Mouse (Mus musculus) limb, embryonic 13.5 days (tissue): ENCODE results near the gene Mtfmt. TPM values are rescaled to one million over a fixed set of nuclear protein-coding genes. Genes with fewer than 3 reads are reported as not detected.

ENCODE experiments used
- ATAC-seq: fragments of 200-750 bp; cut with Nextera tagmentation; 2 replicates; pipeline ENCODE4 v1.8.0; 2017; ENCODE audit warnings: low read depth, moderate number of reproducible peaks, moderate TSS enrichment; ENCODE audit not compliant: low FRiP score
- H3K27ac ChIP-seq: fragments of 300-500 bp; sonication (generic); 2 replicates; pipeline ENCODE4 v1.5.1; 2015; ENCODE audit warnings: inconsistent platforms, mild to moderate bottlenecking, moderate library complexity
- H3K27me3 ChIP-seq: fragments of 300-500 bp; sonication (generic); 2 replicates; pipeline ENCODE4 v1.6.1; 2015; ENCODE audit warnings: mild to moderate bottlenecking, inconsistent platforms
- H3K36me3 ChIP-seq: fragments of 300-500 bp; sonication (generic); 2 replicates; pipeline ENCODE4 v1.6.1; 2015; ENCODE audit warnings: inconsistent platforms, mild to moderate bottlenecking, moderate library complexity
- H3K4me1 ChIP-seq: fragments of 300-500 bp; sonication (generic); 2 replicates; pipeline ENCODE4 v1.6.1; 2015; ENCODE audit warnings: inconsistent platforms
- H3K4me2 ChIP-seq: fragments of 300-500 bp; sonication (generic); replicated peaks from 2 replicates; pipeline ENCODE4 v1.6.1; 2015; ENCODE audit warnings: inconsistent platforms, mild to moderate bottlenecking, moderate library complexity
- H3K4me3 ChIP-seq: fragments of 300-500 bp; sonication (generic); 2 replicates; pipeline ENCODE4 v1.5.1; 2015; ENCODE audit warnings: moderate library complexity, mild to moderate bottlenecking, inconsistent platforms
- H3K9ac ChIP-seq: fragments of 300-500 bp; sonication (generic); 2 replicates; pipeline ENCODE4 v1.6.1; 2015; ENCODE audit warnings: mild to moderate bottlenecking, inconsistent platforms
- H3K9me3 ChIP-seq: fragments of 300-500 bp; sonication (generic); 2 replicates; pipeline ENCODE4 v1.6.1; 2016; ENCODE audit warnings: inconsistent platforms
- WGBS: fragments of 180-500 bp; shearing (Covaris S2); methylation state at CpG from one replicate; pipeline ENCODE4 v1.1.7; 2015; 5-methylcytosine and 5-hydroxymethylcytosine counted together
- polyA plus RNA-seq: library from polyadenylated mRNA; unstranded; fragments of >200 nt; fragmentation: Nextera tagmentation; extraction: Ambion mirVana; gene quantifications from 2 replicates; pipeline ENCODE4 v1.2.1, GENCODE M21; 2015

Gene Mtfmt
- 24.2 and 25.2 TPM in 2 replicates for polyA plus RNA-seq

- Histone ChIP-seq H3K27ac (no peak within 1 kb of the TSS), H3K4me3 (peak within 1 kb of the TSS; percentile 96), H3K36me3 (peaks cover 20% of the 10 kb centered on the region), H3K4me1 (peaks cover 5% of the 10 kb centered on the region), H3K27me3 (no peaks in the 10 kb centered on the region), H3K9ac (peak within 1 kb of the TSS; percentile 90), H3K4me2 (peak within 1 kb of the TSS; percentile 71), H3K9me3 (no peaks in the 10 kb centered on the region)
- ATAC-seq: peak; percentile 91
- under 1% methylated on average over 54 of the region's 54 CpGs for WGBS
Observed at GRCm38 (mm10) chr9:65435671-65436301, at the start of gene Mtfmt. Mtfmt (plus strand) TSS chr9:65435782.

GRCm38 (mm10) chr9:65386373-65387140 is 49.0 kb upstream of the Mtfmt start:
- H3K9ac ChIP-seq: no peak overlapping the region
- ATAC-seq: no peak
- no peak overlapping the region for H3K27ac ChIP-seq
- peaks cover 35% of the 10 kb centered on the region for H3K27me3 ChIP-seq
- H3K9me3 ChIP-seq: no peaks in the 10 kb centered on the region
- no peak overlapping the region for H3K4me3 ChIP-seq
- H3K4me2 ChIP-seq: no peak overlapping the region
- H3K4me1 ChIP-seq: peaks cover 8% of the 10 kb centered on the region
- no peaks in the 10 kb centered on the region for H3K36me3 ChIP-seq
- 14% methylated on average over 8 of the region's 8 CpGs for WGBS

- Histone ChIP-seq H3K36me3 (no peaks in the 10 kb centered on the region), H3K4me1 (peaks cover 10% of the 10 kb centered on the region), H3K9me3 (no peaks in the 10 kb centered on the region), H3K4me2 (peak overlapping the region; percentile 70), H3K27ac (no peak overlapping the region), H3K9ac (peak overlapping the region; percentile 66), H3K4me3 (peak overlapping the region; percentile 52), H3K27me3 (peaks cover 55% of the 10 kb centered on the region)
- ATAC-seq: peak; percentile 60; the same call in 1 of the 2 replicates
- WGBS: 18% methylated on average over 84 of the region's 96 CpGs
Observed at GRCm38 (mm10) chr9:65390752-65391612, 44.6 kb upstream of the Mtfmt start.

GRCm38 (mm10) chr9:65391613-65391964 is 44.0 kb upstream of the Mtfmt start, which contains the start of gene Kbtbd13:
Kbtbd13 (minus strand) TSS chr9:65391652.
- Histone ChIP-seq H3K9me3 (no peaks in the 10 kb centered on the region), H3K9ac (peak within 1 kb of the TSS; percentile 66), H3K27me3 (peaks cover 55% of the 10 kb centered on the region), H3K36me3 (no peaks in the 10 kb centered on the region), H3K27ac (no peak within 1 kb of the TSS), H3K4me1 (peaks cover 10% of the 10 kb centered on the region), H3K4me2 (peak within 1 kb of the TSS; percentile 70), H3K4me3 (peak within 1 kb of the TSS; percentile 52)
- WGBS: 28% methylated on average over 8 of the region's 8 CpGs
- no peak for ATAC-seq

- ATAC-seq: no peak
- WGBS: 31% methylated on average over 6 of the region's 6 CpGs
- Histone ChIP-seq H3K4me3 (no peak overlapping the region), H3K9me3 (no peaks in the 10 kb centered on the region), H3K36me3 (no peaks in the 10 kb centered on the region), H3K9ac (no peak overlapping the region), H3K4me1 (peaks cover 10% of the 10 kb centered on the region), H3K27me3 (peaks cover 55% of the 10 kb centered on the region), H3K27ac (no peak overlapping the region), H3K4me2 (no peak overlapping the region)
Observed at GRCm38 (mm10) chr9:65392638-65393364, 42.8 kb upstream of the Mtfmt start.

GRCm38 (mm10) chr9:65393606-65394005 is 42.0 kb upstream of the Mtfmt start:
- peaks cover 50% of the 10 kb centered on the region for H3K27me3 ChIP-seq
- H3K36me3 ChIP-seq: no peaks in the 10 kb centered on the region
- no peak overlapping the region for H3K4me3 ChIP-seq
- H3K4me1 ChIP-seq: peaks cover 15% of the 10 kb centered on the region
- no peak overlapping the region for H3K4me2 ChIP-seq
- WGBS: 57% methylated on average over 2 of the region's 2 CpGs
- no peak overlapping the region for H3K9ac ChIP-seq
- H3K9me3 ChIP-seq: no peaks in the 10 kb centered on the region
- ATAC-seq: no peak
- no peak overlapping the region for H3K27ac ChIP-seq

- Histone ChIP-seq H3K27me3 (peaks cover 42% of the 10 kb centered on the region), H3K9me3 (no peaks in the 10 kb centered on the region), H3K4me1 (peaks cover 22% of the 10 kb centered on the region), H3K36me3 (no peaks in the 10 kb centered on the region), H3K27ac (no peak overlapping the region), H3K4me2 (no peak overlapping the region), H3K4me3 (no peak overlapping the region), H3K9ac (no peak overlapping the region)
- ATAC-seq: no peak
- WGBS: 54% methylated on average over 2 of the region's 2 CpGs
Observed at GRCm38 (mm10) chr9:65394360-65394759, 41.2 kb upstream of the Mtfmt start.

GRCm38 (mm10) chr9:65398279-65398678 is 37.3 kb upstream of the Mtfmt start, which contains the start of gene Rasl12:
Rasl12 (plus strand) TSS chr9:65398506.
- H3K27me3 ChIP-seq: peaks cover 4% of the 10 kb centered on the region
- peaks cover 11% of the 10 kb centered on the region for H3K4me1 ChIP-seq
- ATAC-seq: peak; percentile 89
- no peaks in the 10 kb centered on the region for H3K9me3 ChIP-seq
- no peak within 1 kb of the TSS for H3K27ac ChIP-seq
- peak within 1 kb of the TSS; percentile 72 for H3K9ac ChIP-seq
- H3K4me2 ChIP-seq: peak within 1 kb of the TSS; percentile 80
- H3K36me3 ChIP-seq: no peaks in the 10 kb centered on the region
- peak within 1 kb of the TSS; percentile 58 for H3K4me3 ChIP-seq
- WGBS: under 1% methylated on average over 24 of the region's 24 CpGs

GRCm38 (mm10) chr9:65399934-65400333 is 35.6 kb upstream of the Mtfmt start:
- H3K4me1 ChIP-seq: peaks cover 11% of the 10 kb centered on the region
- no peak overlapping the region for H3K4me2 ChIP-seq
- H3K9ac ChIP-seq: no peak overlapping the region
- ATAC-seq: no peak
- no peaks in the 10 kb centered on the region for H3K36me3 ChIP-seq
- WGBS: 92% methylated on average over 6 of the region's 6 CpGs
- H3K9me3 ChIP-seq: no peaks in the 10 kb centered on the region
- no peak overlapping the region for H3K27ac ChIP-seq
- no peak overlapping the region for H3K4me3 ChIP-seq
- H3K27me3 ChIP-seq: no peaks in the 10 kb centered on the region

- H3K4me2 ChIP-seq: no peak overlapping the region
- no peaks in the 10 kb centered on the region for H3K36me3 ChIP-seq
- H3K9me3 ChIP-seq: no peaks in the 10 kb centered on the region
- no peaks in the 10 kb centered on the region for H3K4me1 ChIP-seq
- ATAC-seq: no peak
- no peak overlapping the region for H3K27ac ChIP-seq
- H3K9ac ChIP-seq: no peak overlapping the region
- no peak overlapping the region for H3K4me3 ChIP-seq
- WGBS: 72% methylated on average over 15 of the region's 15 CpGs
- no peaks in the 10 kb centered on the region for H3K27me3 ChIP-seq
Observed at GRCm38 (mm10) chr9:65404331-65405183, 31.0 kb upstream of the Mtfmt start.

- no peaks in the 10 kb centered on the region for H3K36me3 ChIP-seq
- H3K9me3 ChIP-seq: no peaks in the 10 kb centered on the region
- no peak overlapping the region for H3K27ac ChIP-seq
- 88% methylated on average over 2 of the region's 2 CpGs for WGBS
- no peak for ATAC-seq
- no peak overlapping the region for H3K4me2 ChIP-seq
- no peaks in the 10 kb centered on the region for H3K4me1 ChIP-seq
- H3K27me3 ChIP-seq: no peaks in the 10 kb centered on the region
- no peak overlapping the region for H3K4me3 ChIP-seq
- no peak overlapping the region for H3K9ac ChIP-seq
Observed at GRCm38 (mm10) chr9:65405184-65405449, 30.5 kb upstream of the Mtfmt start.
